Mouse (Mus musculus) cerebellum, adult 2 months (tissue): ENCODE measurements around the gene Lpgat1. TPM values are rescaled to one million over a fixed set of nuclear protein-coding genes. Genes with fewer than 3 reads are reported as not detected.
A peak's percentile ranks its signal among the peaks of the same experiment; 100 is the strongest.

Source experiments
- DNase-seq, 2 experiments: peaks; one replicate each; pipeline ENCODE4 v3.0.0; 2021
- H3K27ac ChIP-seq: fragments of 200-500 bp; 2 replicates; pipeline ENCODE4 v1.5.1; 2012; ENCODE audit warnings: low read length, control low read depth, inconsistent platforms; ENCODE audit not compliant: insufficient read depth
- H3K27me3 ChIP-seq: fragments of 200-500 bp; 2 replicates; pipeline ENCODE4 v1.6.1; 2012; ENCODE audit warnings: inconsistent platforms, mild to moderate bottlenecking, low read length, moderate library complexity; ENCODE audit not compliant: control insufficient read depth, insufficient read depth
- H3K4me1 ChIP-seq: fragments of 200-500 bp; 2 replicates; pipeline ENCODE4 v1.6.1; 2011; ENCODE audit warnings: low read length; ENCODE audit not compliant: control insufficient read depth, insufficient read depth
- H3K4me3 ChIP-seq: fragments of 200-500 bp; replicated peaks from 2 replicates; pipeline ENCODE3; 2011; ENCODE audit warnings: mild to moderate bottlenecking, low read depth, low read length, control low read depth; ENCODE audit not compliant: insufficient read depth
- CTCF ChIP-seq: fragments of 200-500 bp; IDR thresholded peaks from 2 replicates; pipeline ENCODE4 v1.5.1; 2011; ENCODE audit warnings: low read depth, mild to moderate bottlenecking, control low read depth, low read length, moderate library complexity, borderline replicate concordance; ENCODE audit not compliant: insufficient read depth
- POLR2A ChIP-seq: fragments of 200-500 bp; IDR thresholded peaks from 2 replicates; pipeline ENCODE4 v1.6.1; 2011; ENCODE audit warnings: low read length, control low read depth, borderline replicate concordance; ENCODE audit not compliant: insufficient read depth
- WGBS: fragments of 180-500 bp; shearing (Covaris S2); methylation state at CpG from one replicate; pipeline ENCODE4 v1.1.7; 2018; 5-methylcytosine and 5-hydroxymethylcytosine counted together
- polyA plus RNA-seq: library from polyadenylated mRNA; depleted of rRNA; stranded (reverse); fragments of >200 nt; gene quantifications from 2 replicates; pipeline ENCODE4 v1.2.3, GENCODE M21; 2012

Gene Lpgat1
- polyA plus RNA-seq, 1 experiment: 77.5 TPM

- H3K4me3 ChIP-seq: no peak overlapping the region
- no peak overlapping the region for H3K27ac ChIP-seq
- DNase-seq: no peak
- H3K27me3 ChIP-seq: no peaks in the 10 kb centered on the region
- TF ChIP-seq POLR2A (no peak), CTCF (no peak)
- no peaks in the 10 kb centered on the region for H3K4me1 ChIP-seq
- WGBS: 93% methylated on average over 1 of the region's 1 CpGs
Measured at GRCm38 (mm10) chr1:191780470-191780869, 62.8 kb downstream of the Lpgat1 start.

GRCm38 (mm10) chr1:191785108-191785507, 67.5 kb downstream of the Lpgat1 start:
- Histone ChIP-seq H3K4me3 (no peak overlapping the region), H3K27ac (peak overlapping the region; percentile 43; the same call in 1 of the 2 replicates), H3K4me1 (no peaks in the 10 kb centered on the region), H3K27me3 (no peaks in the 10 kb centered on the region)
- TF ChIP-seq POLR2A: no peak
- TF ChIP-seq CTCF: no peak
- DNase-seq: peak in 1 of 2 experiments; percentile 19
- 57% methylated on average over 11 of the region's 11 CpGs for WGBS

DNA sequence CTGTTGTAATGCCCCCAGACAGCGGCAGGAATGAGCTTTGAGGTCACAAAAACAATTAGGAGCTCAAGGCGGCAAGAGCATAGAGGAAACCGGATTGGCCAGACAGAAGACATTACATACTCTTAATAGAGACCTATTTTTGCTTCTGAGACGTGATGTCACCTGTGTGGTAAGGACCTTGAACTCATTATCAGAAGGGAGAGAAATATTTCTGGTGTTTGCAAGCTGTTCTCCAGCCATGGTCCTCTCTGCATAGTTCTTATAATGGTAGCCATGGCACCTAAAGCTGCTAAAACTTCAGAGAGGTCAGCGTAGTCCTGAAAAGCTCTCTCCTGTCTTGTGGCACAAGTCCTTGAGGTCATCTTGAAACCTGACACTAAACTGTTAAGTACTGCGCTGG, 68.6 kb downstream of the Lpgat1 start:
- Histone ChIP-seq H3K27ac (peak overlapping the region; percentile 55; the same call in 1 of the 2 replicates), H3K4me1 (no peaks in the 10 kb centered on the region), H3K27me3 (no peaks in the 10 kb centered on the region), H3K4me3 (no peak overlapping the region)
- 79% methylated on average over 6 of the region's 6 CpGs for WGBS
- DNase-seq: no peak
- TF ChIP-seq CTCF: no peak
- TF ChIP-seq POLR2A: no peak

GRCm38 (mm10) chr1:191787379-191787778, 69.7 kb downstream of the Lpgat1 start:
- Histone ChIP-seq H3K4me3 (no peak overlapping the region), H3K27me3 (no peaks in the 10 kb centered on the region), H3K27ac (peak overlapping the region; percentile 72; the same call in 1 of the 2 replicates), H3K4me1 (no peaks in the 10 kb centered on the region)
- TF ChIP-seq POLR2A (no peak), CTCF (no peak)
- peak in 1 of 2 experiments; percentile 25 for DNase-seq
- WGBS: 31% methylated on average over 4 of the region's 4 CpGs

GRCm38 (mm10) chr1:191792991-191793390, 75.4 kb downstream of the Lpgat1 start:
- no peaks in the 10 kb centered on the region for H3K27me3 ChIP-seq
- H3K4me3 ChIP-seq: no peak overlapping the region
- no peak for TF ChIP-seq CTCF
- no peak for TF ChIP-seq POLR2A
- no peak for DNase-seq
- WGBS: 62% methylated on average over 8 of the region's 8 CpGs
- H3K4me1 ChIP-seq: no peaks in the 10 kb centered on the region
- H3K27ac ChIP-seq: no peak overlapping the region

GRCm38 (mm10) chr1:191793888-191794532, 76.4 kb downstream of the Lpgat1 start:
- Histone ChIP-seq H3K4me3 (no peak overlapping the region), H3K27me3 (no peaks in the 10 kb centered on the region), H3K4me1 (no peaks in the 10 kb centered on the region), H3K27ac (no peak overlapping the region)
- no peak for TF ChIP-seq CTCF
- 92% methylated on average over 7 of the region's 7 CpGs for WGBS
- DNase-seq: no peak

GRCm38 (mm10) chr1:191796238-191796896, 78.7 kb downstream of the Lpgat1 start:
- no peak for DNase-seq
- 25% methylated on average over 4 of the region's 4 CpGs for WGBS
- H3K4me3 ChIP-seq: no peak overlapping the region
- TF ChIP-seq POLR2A (no peak), CTCF (no peak)
- H3K27me3 ChIP-seq: no peaks in the 10 kb centered on the region
- no peaks in the 10 kb centered on the region for H3K4me1 ChIP-seq
- H3K27ac ChIP-seq: no peak overlapping the region

GRCm38 (mm10) chr1:191802093-191802819, 84.6 kb downstream of the Lpgat1 start:
- Histone ChIP-seq H3K27ac (no peak overlapping the region), H3K4me3 (no peak overlapping the region), H3K27me3 (no peaks in the 10 kb centered on the region), H3K4me1 (no peaks in the 10 kb centered on the region)
- DNase-seq: no peak
- no peak for TF ChIP-seq POLR2A
- TF ChIP-seq CTCF: no peak
- WGBS: 72% methylated on average over 9 of the region's 9 CpGs
